Comparison of ENCODE assay signal across 9 mouse cellular contexts in genomic region chr5:139687646-139688045, GRCm38 (mm10). TPM values are rescaled to one million over a fixed set of nuclear protein-coding genes. Genes with fewer than 3 reads are reported as not detected.
DNase-seq lines count a peak whose midpoint lies in the region; ATAC-seq lines count a peak whose summit lies in the region.
"Had no signal": no experiment of that assay in that cellular context is flagged by ENCODE, and none has a peak within 500 bp of the region (broad histone marks: within the 10 kb centered on the region; RNA-seq: fewer than 3 reads in every experiment).

No protein-coding gene starts in this region.

- peak; percentile 64 for DNase-seq in gastrocnemius, postnatal 10 days
- no peak for DNase-seq in gastrocnemius, postnatal 25 days
- peak; percentile 60 for DNase-seq in neural tube, embryonic 10.5 days (ENCODE audit: extremely low spot score, low spot score)
- DNase-seq in cerebellum, adult 18-20 months = peak; percentile 32 to 69
- peak; percentile 78 for DNase-seq in retina, embryonic 14.5 days (ENCODE audit: low spot score)

- H3K9me3 ChIP-seq in neural tube, embryonic 15.5 days (replicated peaks) = no peaks in the 10 kb centered on the region
- H3K9me3 ChIP-seq in intestine, embryonic 15.5 days = no peaks in the 10 kb centered on the region
- H3K9me3 ChIP-seq: limb, embryonic 13.5 days had no signal

- peaks cover 20% of the 10 kb centered on the region for H3K4me1 ChIP-seq in neural tube, embryonic 15.5 days
- H3K4me1 ChIP-seq in intestine, embryonic 15.5 days (replicated peaks) = peaks cover 12% of the 10 kb centered on the region

- H3K4me2 ChIP-seq in neural tube, embryonic 15.5 days = no peak overlapping the region
- no peak overlapping the region for H3K4me2 ChIP-seq in intestine, embryonic 15.5 days (replicated peaks)
- H3K4me2 ChIP-seq: limb, embryonic 13.5 days had no signal

- WGBS in neural tube, embryonic 15.5 days = 6% methylated on average over 13 of the region's 13 CpGs
- WGBS in intestine, embryonic 15.5 days = 12% methylated on average over 13 of the region's 13 CpGs

- H3K4me3 ChIP-seq in neural tube, embryonic 15.5 days (replicated peaks) = no peak overlapping the region
- H3K4me3 ChIP-seq in intestine, embryonic 15.5 days (replicated peaks) = no peak overlapping the region
- H3K4me3 ChIP-seq: limb, embryonic 13.5 days had no signal

- no peak overlapping the region for H3K27ac ChIP-seq in neural tube, embryonic 15.5 days (replicated peaks)
- H3K27ac ChIP-seq in intestine, embryonic 15.5 days = no peak overlapping the region
- H3K27ac ChIP-seq: limb, embryonic 13.5 days had no signal

- H3K27me3 ChIP-seq in neural tube, embryonic 15.5 days (replicated peaks) = peaks cover 46% of the 10 kb centered on the region
- H3K27me3 ChIP-seq in intestine, embryonic 15.5 days (replicated peaks) = peaks cover 18% of the 10 kb centered on the region; the same call in 1 of the 2 replicates

- ATAC-seq in neural tube, embryonic 15.5 days (ENCODE audit: low FRiP score) = no peak
- 0 out of 2 replicates have a peak, but pooled peaks have one; percentile 11 for ATAC-seq in intestine, embryonic 15.5 days
- no peak for ATAC-seq in inflammation-experienced regulatory T-cells, adult 6 months

- no peak overlapping the region for H3K9ac ChIP-seq in neural tube, embryonic 15.5 days (replicated peaks)
- no peak overlapping the region for H3K9ac ChIP-seq in intestine, embryonic 15.5 days
- H3K9ac ChIP-seq: limb, embryonic 13.5 days had no signal

- no peaks in the 10 kb centered on the region for H3K36me3 ChIP-seq in neural tube, embryonic 15.5 days
- H3K36me3 ChIP-seq in intestine, embryonic 15.5 days = no peaks in the 10 kb centered on the region
- H3K36me3 ChIP-seq: limb, embryonic 13.5 days had no signal

RNA-seq across cellular contexts. Expression of gene Micall2, which starts 48.5 kb away (rescaled TPM):
- total RNA-seq in gastrocnemius, postnatal 10 days (2021) = 1 to 10 TPM; 3.8 to 5.7 TPM
- total RNA-seq in gastrocnemius, postnatal 25 days (2021) = 1 to 10 TPM in 1 of 2 experiments, under 1 TPM in 1; 0.64 to 1.3 TPM
- 8.4 and 8.5 TPM in 2 replicates for polyA plus RNA-seq in neural tube, embryonic 15.5 days (2015; fragmentation: Nextera tagmentation; extraction: Ambion mirVana)
- 8.3 and 8.4 TPM in 2 replicates for polyA plus RNA-seq in intestine, embryonic 15.5 days (2015; fragmentation: Nextera tagmentation; extraction: Ambion mirVana)
- polyA plus RNA-seq in inflammation-experienced regulatory T-cells, adult 6 months (2017; shearing (Covaris generic)) = not detected
